Mouse (Mus musculus): ENCODE measurements around the gene Gm45062.

GRCm38 (mm10) chr6:8408332-8408731 lies 149.1 kb downstream of the Gm45062 start:
- TF ChIP-seq POLR2A (IDR thresholded peaks at IDR 0.05; ENCODE audit: low read depth, low read length) (no peak), CTCF (IDR thresholded peaks at IDR 0.05; ENCODE audit: extremely low read depth, insufficient read depth, insufficient read length, insufficient replicate concordance) (no peak)

Measured in spleen, adult 2 months (tissue).